Mouse (Mus musculus) heart, embryonic 15.5 days (tissue): ENCODE measurements around the gene Hmg20a. TPM values are rescaled to one million over a fixed set of nuclear protein-coding genes. Genes with fewer than 3 reads are reported as not detected.
A peak's percentile ranks its signal among the peaks of the same experiment; 100 is the strongest.

Experiments
- ATAC-seq: fragments of 200-750 bp; cut with Nextera tagmentation; replicated peaks from 2 replicates; pipeline ENCODE4 v1.8.0; 2017; ENCODE audit warnings: low read depth, moderate TSS enrichment; ENCODE audit not compliant: insufficient number of reproducible peaks, insufficient read depth, low FRiP score
- H3K27ac ChIP-seq: fragments of 300-500 bp; sonication (generic); 2 replicates; pipeline ENCODE4 v1.5.1; 2015; ENCODE audit warnings: mild to moderate bottlenecking, inconsistent platforms
- H3K27me3 ChIP-seq: fragments of 300-500 bp; sonication (generic); 2 replicates; pipeline ENCODE4 v1.6.1; 2015; ENCODE audit warnings: inconsistent platforms
- H3K36me3 ChIP-seq: fragments of 300-500 bp; sonication (generic); 2 replicates; pipeline ENCODE4 v1.6.1; 2015; ENCODE audit warnings: mild to moderate bottlenecking, inconsistent platforms
- H3K4me1 ChIP-seq: fragments of 300-500 bp; sonication (generic); replicated peaks from 2 replicates; pipeline ENCODE4 v1.6.1; 2015; ENCODE audit warnings: inconsistent platforms
- H3K4me2 ChIP-seq: fragments of 300-500 bp; sonication (generic); 2 replicates; pipeline ENCODE4 v1.6.1; 2015; ENCODE audit warnings: inconsistent platforms, mild to moderate bottlenecking, moderate library complexity
- H3K4me3 ChIP-seq: fragments of 300-500 bp; sonication (generic); 2 replicates; pipeline ENCODE4 v1.5.1; 2015; ENCODE audit warnings: mild to moderate bottlenecking, inconsistent platforms
- H3K9ac ChIP-seq: fragments of 300-500 bp; sonication (generic); 2 replicates; pipeline ENCODE4 v1.6.1; 2015; ENCODE audit warnings: mild to moderate bottlenecking, inconsistent platforms
- H3K9me3 ChIP-seq: fragments of 300-500 bp; sonication (generic); replicated peaks from 2 replicates; pipeline ENCODE4 v1.6.1; 2016; ENCODE audit warnings: inconsistent platforms
- WGBS: fragments of 180-500 bp; shearing (Covaris S2); methylation state at CpG from one replicate; pipeline ENCODE4 v1.1.7; 2015; ENCODE audit warnings: mixed read lengths; 5-methylcytosine and 5-hydroxymethylcytosine counted together
- polyA plus RNA-seq: library from polyadenylated mRNA; unstranded; fragments of >200 nt; fragmentation: Nextera tagmentation; extraction: Ambion mirVana; gene quantifications from 2 replicates; pipeline ENCODE4 v1.2.1, GENCODE M21; 2015

Hmg20a gene
- polyA plus RNA-seq, 1 experiment from 2014 or later = 48.9 TPM

GRCm38 (mm10) chr9:56478975-56479647 lies 60.7 kb downstream of the Hmg20a start:
- no peak overlapping the region for H3K4me2 ChIP-seq
- no peaks in the 10 kb centered on the region for H3K27me3 ChIP-seq
- peaks cover 37% of the 10 kb centered on the region for H3K36me3 ChIP-seq
- no peaks in the 10 kb centered on the region for H3K9me3 ChIP-seq
- H3K4me3 ChIP-seq = no peak overlapping the region
- H3K9ac ChIP-seq = no peak overlapping the region
- WGBS = 80% methylated on average over 5 of the region's 5 CpGs
- no peak for ATAC-seq
- no peak overlapping the region for H3K27ac ChIP-seq
- no peaks in the 10 kb centered on the region for H3K4me1 ChIP-seq

- Histone ChIP-seq H3K4me3 (no peak overlapping the region), H3K9me3 (no peaks in the 10 kb centered on the region), H3K27ac (no peak overlapping the region), H3K9ac (no peak overlapping the region), H3K36me3 (peaks cover 32% of the 10 kb centered on the region), H3K27me3 (no peaks in the 10 kb centered on the region), H3K4me1 (peaks cover 10% of the 10 kb centered on the region; the same call in 1 of the 2 replicates), H3K4me2 (no peak overlapping the region)
- no peak for ATAC-seq
- 85% methylated on average over 4 of the region's 4 CpGs for WGBS
These were observed 64.2 kb downstream of the Hmg20a start for GRCm38 (mm10) chr9:56482623-56483022.

DNA sequence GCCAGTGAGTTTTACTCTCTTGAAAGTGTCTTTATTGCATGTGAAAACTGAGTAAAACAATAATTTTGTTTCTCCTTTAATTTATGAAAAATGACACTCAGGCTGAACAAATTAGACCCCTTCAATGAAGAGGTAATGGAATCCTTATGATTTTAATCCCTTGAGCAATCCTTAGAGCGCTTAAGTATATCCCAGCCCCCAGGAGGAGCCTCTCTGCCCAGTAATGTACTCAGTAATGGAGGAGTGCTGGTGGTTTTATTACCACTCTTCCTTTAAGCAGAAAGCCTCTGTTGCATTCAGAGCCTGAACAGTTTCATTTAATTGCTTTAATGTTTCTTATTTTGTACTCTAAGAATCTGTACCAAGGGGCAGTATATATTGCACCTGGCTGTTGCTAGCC lies 67.0 kb downstream of the Hmg20a start:
- Histone ChIP-seq H3K9me3 (no peaks in the 10 kb centered on the region), H3K36me3 (peaks cover 47% of the 10 kb centered on the region), H3K9ac (no peak overlapping the region), H3K27ac (no peak overlapping the region), H3K27me3 (no peaks in the 10 kb centered on the region), H3K4me1 (peaks cover 14% of the 10 kb centered on the region), H3K4me3 (no peak overlapping the region), H3K4me2 (no peak overlapping the region)
- no peak for ATAC-seq
- WGBS = 83% methylated on average over 1 of the region's 1 CpGs

- Histone ChIP-seq H3K36me3 (peaks cover 49% of the 10 kb centered on the region), H3K4me3 (no peak overlapping the region), H3K9ac (no peak overlapping the region), H3K27me3 (no peaks in the 10 kb centered on the region), H3K9me3 (no peaks in the 10 kb centered on the region), H3K27ac (no peak overlapping the region), H3K4me1 (peaks cover 14% of the 10 kb centered on the region), H3K4me2 (no peak overlapping the region)
- no peak for ATAC-seq
- WGBS = 73% methylated on average over 3 of the region's 3 CpGs
These were observed 67.7 kb downstream of the Hmg20a start for GRCm38 (mm10) chr9:56486158-56486557.

GRCm38 (mm10) chr9:56487651-56488050 lies 69.2 kb downstream of the Hmg20a start:
- Histone ChIP-seq H3K4me2 (no peak overlapping the region), H3K36me3 (peaks cover 54% of the 10 kb centered on the region), H3K4me1 (peaks cover 14% of the 10 kb centered on the region), H3K9me3 (no peaks in the 10 kb centered on the region), H3K27ac (no peak overlapping the region), H3K4me3 (no peak overlapping the region), H3K27me3 (no peaks in the 10 kb centered on the region), H3K9ac (no peak overlapping the region)
- 88% methylated on average over 3 of the region's 3 CpGs for WGBS
- ATAC-seq = no peak

DNA sequence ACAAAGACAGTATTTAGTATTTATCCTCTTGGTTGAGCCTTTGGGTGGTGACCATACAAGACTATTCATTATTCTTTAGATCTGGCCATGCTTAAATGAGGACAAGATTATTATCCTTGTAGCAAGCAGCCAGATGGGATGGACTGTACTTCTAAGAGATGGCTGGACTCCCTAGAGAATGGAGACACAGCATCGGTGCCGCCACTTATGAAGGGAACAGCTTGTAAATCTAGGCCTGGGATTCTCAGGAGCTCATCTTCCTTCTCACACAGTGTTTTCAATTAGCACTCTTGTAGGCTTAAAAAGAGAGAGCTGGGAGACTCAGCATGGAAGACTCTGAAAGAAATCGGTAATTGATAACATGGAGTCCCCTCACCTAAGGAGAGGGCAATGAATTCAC lies 74.0 kb downstream of the Hmg20a start:
- no peak overlapping the region for H3K27ac ChIP-seq
- ATAC-seq = no peak
- peaks cover 53% of the 10 kb centered on the region for H3K36me3 ChIP-seq
- no peak overlapping the region for H3K4me2 ChIP-seq
- H3K9me3 ChIP-seq = no peaks in the 10 kb centered on the region
- no peak overlapping the region for H3K9ac ChIP-seq
- no peaks in the 10 kb centered on the region for H3K27me3 ChIP-seq
- H3K4me3 ChIP-seq = no peak overlapping the region
- WGBS = 79% methylated on average over 3 of the region's 3 CpGs
- peaks cover 32% of the 10 kb centered on the region for H3K4me1 ChIP-seq

GRCm38 (mm10) chr9:56492916-56493315 lies 74.5 kb downstream of the Hmg20a start:
- Histone ChIP-seq H3K27me3 (no peaks in the 10 kb centered on the region), H3K4me1 (peaks cover 37% of the 10 kb centered on the region), H3K27ac (no peak overlapping the region), H3K9me3 (no peaks in the 10 kb centered on the region), H3K4me2 (no peak overlapping the region), H3K4me3 (no peak overlapping the region), H3K36me3 (peaks cover 49% of the 10 kb centered on the region), H3K9ac (no peak overlapping the region)
- ATAC-seq = no peak
- 62% methylated on average over 1 of the region's 1 CpGs for WGBS

- Histone ChIP-seq H3K4me3 (no peak overlapping the region), H3K27me3 (no peaks in the 10 kb centered on the region), H3K27ac (peak overlapping the region; percentile 89), H3K9ac (no peak overlapping the region), H3K4me2 (no peak overlapping the region), H3K9me3 (no peaks in the 10 kb centered on the region), H3K4me1 (peaks cover 48% of the 10 kb centered on the region), H3K36me3 (peaks cover 36% of the 10 kb centered on the region)
- WGBS = 38% methylated on average over 7 of the region's 7 CpGs
- ATAC-seq = no peak
These were observed 76.7 kb downstream of the Hmg20a start for GRCm38 (mm10) chr9:56495088-56495487.

DNA sequence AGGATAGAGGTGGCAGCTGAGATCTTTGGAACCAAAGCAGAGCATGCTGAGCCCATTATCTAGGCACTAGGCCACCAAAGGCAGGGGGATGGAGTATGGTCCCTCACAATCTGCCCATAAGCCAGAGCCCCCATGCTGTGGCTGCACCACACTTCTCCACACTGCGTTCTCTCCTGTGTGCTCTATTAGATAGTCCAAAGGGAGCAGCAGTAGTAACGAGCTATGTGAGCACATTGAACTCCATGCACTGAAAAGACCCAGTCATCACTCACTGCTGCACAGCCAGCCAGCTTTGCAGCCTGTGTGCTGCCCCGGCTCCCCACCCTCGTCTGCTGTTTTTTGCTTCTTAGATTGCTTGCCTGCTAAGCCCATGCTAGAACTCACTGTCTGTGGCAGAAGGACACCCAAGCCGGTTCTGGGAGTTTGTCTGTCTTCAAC lies 77.4 kb downstream of the Hmg20a start:
- H3K4me1 ChIP-seq = peaks cover 52% of the 10 kb centered on the region

DNA sequence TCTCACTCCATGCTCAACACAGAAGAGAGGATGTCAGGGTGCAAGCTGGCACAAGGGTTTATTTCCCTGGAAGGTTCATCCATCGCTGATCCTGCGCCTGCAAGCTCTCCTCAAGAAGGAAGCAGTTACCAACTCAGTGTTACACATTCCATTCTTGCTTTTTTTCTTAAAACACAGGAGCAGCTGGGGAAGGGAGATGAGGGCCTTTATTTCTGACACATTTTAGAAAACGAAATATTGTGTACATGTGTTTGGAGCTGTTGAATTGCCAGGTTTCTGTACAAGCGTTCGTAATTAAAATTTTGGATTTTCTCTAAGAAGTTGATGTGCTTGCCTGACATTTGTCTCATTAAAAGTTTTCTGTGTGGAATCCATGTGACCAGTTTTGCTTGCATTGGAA lies 78.2 kb downstream of the Hmg20a start:
- no peak for ATAC-seq
- Histone ChIP-seq H3K4me3 (no peak overlapping the region), H3K4me2 (no peak overlapping the region), H3K27ac (peak overlapping the region; percentile 89), H3K36me3 (peaks cover 21% of the 10 kb centered on the region; the same call in 1 of the 2 replicates), H3K9me3 (no peaks in the 10 kb centered on the region), H3K9ac (no peak overlapping the region), H3K27me3 (no peaks in the 10 kb centered on the region), H3K4me1 (peaks cover 59% of the 10 kb centered on the region)
- WGBS = 81% methylated on average over 5 of the region's 5 CpGs

More for the DNA sequence above, 77.4 kb downstream of the Hmg20a start:
- ATAC-seq = no peak
- H3K36me3 ChIP-seq = peaks cover 29% of the 10 kb centered on the region
- H3K27me3 ChIP-seq = no peaks in the 10 kb centered on the region
- no peak overlapping the region for H3K4me2 ChIP-seq
- no peak overlapping the region for H3K4me3 ChIP-seq
- H3K9me3 ChIP-seq = no peaks in the 10 kb centered on the region
- 33% methylated on average over 5 of the region's 5 CpGs for WGBS
- H3K27ac ChIP-seq = peak overlapping the region; percentile 89
- H3K9ac ChIP-seq = no peak overlapping the region

DNA sequence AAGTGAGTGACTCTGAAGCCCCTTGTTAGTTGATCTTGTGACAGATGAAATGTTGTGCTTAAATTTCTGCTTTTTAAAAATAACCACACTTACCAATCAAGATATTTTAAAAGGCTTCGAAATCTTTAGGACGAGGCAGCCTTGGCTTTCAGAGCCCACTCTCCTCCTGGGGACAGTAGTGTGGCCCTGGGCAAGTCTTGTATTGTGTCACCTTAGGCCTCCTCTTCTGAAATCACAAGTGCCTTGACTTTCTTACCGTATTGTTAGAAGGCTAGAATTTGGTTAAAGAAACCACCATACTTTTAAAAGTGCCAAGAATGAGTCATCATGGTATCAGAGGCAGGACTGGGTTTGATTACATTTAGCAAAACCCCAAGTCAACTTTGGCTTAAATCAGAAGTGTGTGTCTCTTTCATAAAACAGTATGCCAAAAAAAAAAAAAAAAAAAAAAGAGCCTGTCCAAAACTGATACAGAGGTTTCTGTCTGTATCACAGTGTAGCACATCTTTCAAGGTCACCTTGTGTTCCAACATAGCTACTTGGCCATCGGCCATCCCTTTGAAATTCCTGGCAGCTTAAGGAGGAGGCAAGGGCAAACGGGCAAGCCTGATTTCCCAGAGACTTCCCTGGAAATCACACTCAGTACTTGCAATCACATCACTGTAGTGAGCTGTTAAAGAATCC lies 78.9 kb downstream of the Hmg20a start:
- H3K27ac ChIP-seq = peak overlapping the region; percentile 89
- 35% methylated on average over 5 of the region's 5 CpGs for WGBS
- no peaks in the 10 kb centered on the region for H3K27me3 ChIP-seq
- no peak overlapping the region for H3K9ac ChIP-seq
- H3K4me1 ChIP-seq = peaks cover 66% of the 10 kb centered on the region
- ATAC-seq = peak; percentile 33; the same call in 1 of the 2 replicates
- no peaks in the 10 kb centered on the region for H3K9me3 ChIP-seq
- H3K36me3 ChIP-seq = peaks cover 15% of the 10 kb centered on the region; the same call in 1 of the 2 replicates
- H3K4me3 ChIP-seq = no peak overlapping the region
- no peak overlapping the region for H3K4me2 ChIP-seq
